Mouse (Mus musculus) right cerebral cortex, adult 18-20 months (tissue): ENCODE measurements around the gene Rdh16f1.
A peak's percentile ranks its signal among the peaks of the same experiment; 100 is the strongest.

Experiments
- DNase-seq: peaks from one replicate; pipeline ENCODE4 v3.0.0; 2022; ENCODE audit warnings: mixed read lengths

Gene Rdh16f1

DNA sequence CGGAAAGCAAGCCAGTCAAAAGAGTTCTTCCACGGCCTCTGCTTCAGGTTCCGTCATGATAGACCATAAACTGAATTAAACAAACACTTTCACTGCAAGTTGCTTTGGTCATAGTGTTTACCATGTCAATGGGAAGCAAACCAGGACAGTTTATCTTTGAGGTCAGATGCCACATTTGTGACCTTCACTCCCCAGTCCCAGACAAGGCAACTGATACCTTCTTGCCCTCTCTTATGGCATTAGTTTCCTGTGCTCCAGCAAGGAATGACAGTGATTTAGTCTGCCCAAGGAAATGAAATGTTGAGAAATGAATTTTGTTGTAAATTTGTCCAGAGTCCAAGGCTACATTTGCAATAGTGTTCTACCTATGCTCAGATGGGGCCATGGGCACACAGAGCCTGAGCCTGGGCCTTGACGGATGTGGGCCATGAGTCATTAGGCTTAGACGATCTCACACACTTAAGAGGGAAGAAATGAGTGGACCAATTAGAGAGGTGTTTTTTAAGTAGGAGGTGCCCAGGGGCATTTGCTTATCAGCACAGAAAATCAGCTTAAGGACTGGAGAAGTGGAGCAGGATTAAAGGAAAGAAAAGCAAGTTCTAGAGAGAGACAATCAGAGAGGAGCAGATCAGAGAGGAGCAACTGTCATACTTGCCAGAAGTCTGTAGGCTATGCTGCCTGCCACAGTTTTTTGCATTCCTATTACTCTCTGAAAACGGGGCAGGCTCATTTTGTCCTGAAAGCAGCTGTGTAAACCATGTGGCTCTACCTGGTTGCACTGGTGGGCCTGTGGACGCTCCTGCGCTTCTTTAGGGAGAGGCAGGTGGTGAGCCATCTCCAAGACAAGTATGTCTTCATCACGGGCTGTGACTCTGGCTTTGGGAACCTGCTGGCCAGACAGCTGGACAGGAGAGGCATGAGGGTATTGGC, at the start of gene Rdh16f1, which contains the start of gene Rdh1:
Gene Rdh16f1, plus strand, starts transcription at position 607 of the 930 bp plus-strand sequence.
Gene Rdh1, plus strand, starts transcription at position 541 of the 930 bp plus-strand sequence.
- DNase-seq, result no peak

DNA sequence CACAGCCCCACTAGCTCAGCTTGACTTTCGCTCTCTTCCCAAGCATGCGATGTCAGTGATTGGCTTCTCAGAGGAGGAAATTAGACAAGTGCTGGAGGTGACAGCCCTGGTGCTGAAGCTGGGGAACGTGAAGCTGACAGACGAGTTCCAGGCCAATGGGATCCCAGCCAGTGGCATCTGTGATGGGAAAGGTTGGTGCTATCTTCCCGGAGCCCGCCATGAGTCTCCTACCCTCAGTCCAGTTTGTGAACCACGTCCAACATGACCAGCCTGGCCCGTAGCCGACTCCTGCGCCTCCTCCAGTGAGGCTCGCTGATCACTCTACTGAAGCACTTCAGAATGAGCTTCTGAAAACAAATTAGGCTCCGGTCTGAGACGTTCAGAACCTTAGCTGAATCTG, 49.3 kb upstream of the Rdh16f1 start:
- no peak for DNase-seq

DNA sequence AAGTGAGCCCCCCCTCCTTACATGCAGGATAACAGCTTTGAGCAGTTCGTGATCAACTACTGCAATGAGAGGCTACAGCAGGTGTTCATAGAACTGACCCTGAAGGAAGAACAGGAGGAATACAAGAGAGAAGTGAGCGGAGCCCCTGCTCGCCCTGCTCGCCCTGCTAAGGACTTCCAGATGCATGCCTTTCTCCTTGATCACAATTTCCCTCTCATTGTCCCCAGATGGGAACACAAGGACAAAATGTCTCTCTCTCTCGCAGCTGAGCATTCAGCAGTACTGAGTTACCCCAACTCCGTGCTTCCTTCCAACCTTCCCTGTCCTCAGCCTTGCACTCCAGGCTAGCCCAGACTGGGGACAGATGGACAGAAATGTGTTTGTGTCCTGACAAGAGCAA, 46.9 kb upstream of the Rdh16f1 start:
- DNase-seq, result no peak

DNA sequence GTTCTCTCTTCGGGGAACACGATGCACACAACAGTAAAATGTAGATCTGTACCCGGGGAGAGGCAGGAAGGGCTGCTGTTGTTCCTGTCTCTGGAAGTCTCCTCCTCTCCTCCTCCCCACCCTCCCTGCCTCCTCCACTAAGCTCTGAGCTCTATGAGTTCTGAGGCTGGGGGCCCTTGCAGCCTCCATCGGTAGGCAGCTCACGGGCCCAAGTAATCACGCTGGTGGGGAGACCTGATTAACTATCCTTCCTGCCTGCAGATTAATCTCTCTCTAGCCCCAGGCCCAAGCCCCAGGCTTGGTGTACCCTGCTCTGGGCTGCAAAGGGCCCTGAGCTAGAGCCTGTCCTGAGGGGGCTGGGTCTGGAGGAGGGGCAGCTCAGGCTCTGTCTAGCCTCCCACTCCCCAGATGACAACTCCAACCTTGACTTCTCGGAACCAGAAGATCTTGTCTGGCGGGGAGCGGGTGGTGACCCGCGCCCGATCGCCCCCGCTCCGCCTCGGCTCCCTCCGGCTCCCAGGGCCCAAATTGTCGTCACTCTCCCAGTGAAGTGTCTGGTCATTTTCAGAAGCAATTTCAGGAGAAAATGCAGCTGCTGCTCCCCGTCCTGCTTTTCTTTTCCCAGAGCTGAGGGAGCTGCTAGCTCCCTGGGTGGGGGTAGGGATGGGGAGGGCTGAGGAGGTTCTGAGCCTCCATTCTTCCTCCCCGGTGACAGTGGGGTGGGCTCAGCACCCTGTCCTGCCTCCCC, 37.7 kb upstream of the Rdh16f1 start:
- DNase-seq, result peak; percentile 35

DNA sequence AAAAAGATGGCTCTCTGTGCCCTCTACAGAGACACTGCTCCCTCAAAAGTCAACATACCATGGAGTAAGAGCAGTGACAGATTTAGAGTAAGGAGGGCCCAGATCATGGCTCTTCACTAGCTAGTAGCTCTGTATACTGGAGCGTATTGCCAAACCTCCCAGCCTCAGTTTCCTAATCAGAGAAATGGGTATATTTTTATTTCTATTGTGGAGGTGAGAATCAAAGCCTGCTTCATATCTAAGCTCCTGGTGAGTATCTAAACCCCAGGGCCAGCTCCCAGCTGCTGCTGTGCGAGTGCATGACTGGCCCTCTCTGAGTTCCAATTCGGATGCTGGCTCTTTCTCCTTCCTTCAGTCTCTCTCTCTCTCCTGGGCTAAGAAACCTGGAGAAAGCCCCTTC, 35.4 kb upstream of the Rdh16f1 start, which contains the start of gene Tac2:
Gene Tac2, plus strand, starts transcription at position 301 of the 400 bp plus-strand sequence.
- no peak for DNase-seq

DNA sequence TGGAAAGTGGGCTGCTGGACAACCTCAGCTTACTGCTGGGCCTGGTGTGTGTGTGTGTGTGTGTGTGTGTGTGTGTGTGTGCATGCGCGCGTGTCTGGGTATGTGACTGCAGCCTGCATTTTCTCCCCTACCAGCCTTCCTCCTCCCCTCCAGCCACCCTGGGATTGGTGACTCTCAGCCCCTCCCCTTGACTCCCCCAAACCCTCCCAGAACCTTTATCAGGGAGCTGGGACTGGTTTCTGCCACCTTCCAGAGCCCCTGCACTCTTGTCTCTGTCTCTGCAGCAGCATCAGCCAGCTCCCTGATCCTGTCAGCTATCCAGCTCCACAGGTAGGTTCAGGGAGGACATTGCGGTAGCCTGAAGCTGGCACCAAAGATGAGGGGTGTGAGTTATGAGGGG, 34.5 kb upstream of the Rdh16f1 start:
- DNase-seq, result no peak

DNA sequence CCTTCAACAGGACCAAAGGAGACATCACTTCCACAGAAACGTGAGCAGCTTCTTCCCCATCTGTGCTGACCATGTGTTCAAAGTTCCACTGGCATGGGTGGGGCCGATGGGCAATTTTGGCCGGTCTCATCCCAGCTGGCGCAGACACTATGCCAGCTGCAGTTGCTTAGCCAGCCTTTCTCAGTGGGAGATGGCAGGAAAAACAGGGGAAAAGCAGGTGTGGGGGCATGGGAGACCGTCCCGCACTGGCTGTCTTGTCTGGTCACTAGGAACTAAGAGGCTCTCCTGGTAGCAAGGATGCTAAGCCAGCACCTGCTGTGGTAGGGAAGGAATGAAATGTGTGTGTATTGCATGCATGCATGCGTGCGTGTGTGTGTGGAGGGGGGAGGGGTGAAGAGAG, 31.1 kb upstream of the Rdh16f1 start:
- no peak for DNase-seq

DNA sequence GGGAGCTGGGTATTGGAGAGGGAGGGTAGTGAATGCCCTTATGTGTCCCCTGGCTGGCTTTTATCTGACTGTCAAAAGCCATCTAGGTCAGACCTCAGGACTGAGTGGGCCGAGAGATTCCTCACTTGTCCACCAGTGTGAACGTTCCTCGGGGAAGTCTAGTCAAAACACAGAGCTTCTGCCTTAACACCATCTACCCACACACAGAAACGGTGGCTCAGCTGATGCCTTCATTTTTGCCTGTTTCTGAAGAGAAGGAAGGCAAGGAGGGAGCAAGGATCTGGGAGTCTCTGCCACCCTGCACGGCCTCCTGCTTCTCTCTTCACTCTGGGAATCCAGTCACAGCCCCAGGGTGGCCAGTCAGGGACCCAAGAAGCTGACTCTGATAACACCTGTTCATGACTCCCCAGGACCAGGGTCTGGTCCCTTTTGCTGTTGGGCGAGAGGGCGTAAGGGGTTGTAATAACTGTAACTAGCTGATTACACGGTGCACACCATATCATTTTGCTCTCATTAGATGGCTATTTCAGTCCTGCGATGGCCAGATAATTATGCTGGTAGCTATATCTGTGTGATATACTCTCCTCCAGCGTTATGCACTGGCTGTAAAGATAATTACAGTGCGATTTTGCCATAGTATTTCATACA, 29.2 kb upstream of the Rdh16f1 start:
- DNase-seq, result peak; percentile 38

DNA sequence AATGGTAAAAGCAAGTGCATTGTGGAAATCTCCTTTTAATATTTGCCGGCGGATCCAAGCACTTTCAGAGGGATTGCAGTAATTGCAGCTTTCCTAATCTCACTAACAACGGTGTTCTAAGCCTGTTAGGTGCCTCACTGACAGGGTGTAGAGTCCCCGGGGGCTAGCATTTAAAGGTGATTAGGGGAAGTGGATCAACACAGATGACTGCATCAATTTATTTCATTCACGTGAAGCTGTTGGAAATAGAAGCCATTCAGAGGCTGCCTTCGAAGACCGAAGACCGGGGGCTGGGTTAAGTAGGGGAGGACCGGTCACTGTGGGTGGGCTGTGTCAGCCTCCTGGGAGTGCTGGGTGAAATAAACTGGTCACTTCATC, 28.7 kb upstream of the Rdh16f1 start:
- DNase-seq, result no peak

DNA sequence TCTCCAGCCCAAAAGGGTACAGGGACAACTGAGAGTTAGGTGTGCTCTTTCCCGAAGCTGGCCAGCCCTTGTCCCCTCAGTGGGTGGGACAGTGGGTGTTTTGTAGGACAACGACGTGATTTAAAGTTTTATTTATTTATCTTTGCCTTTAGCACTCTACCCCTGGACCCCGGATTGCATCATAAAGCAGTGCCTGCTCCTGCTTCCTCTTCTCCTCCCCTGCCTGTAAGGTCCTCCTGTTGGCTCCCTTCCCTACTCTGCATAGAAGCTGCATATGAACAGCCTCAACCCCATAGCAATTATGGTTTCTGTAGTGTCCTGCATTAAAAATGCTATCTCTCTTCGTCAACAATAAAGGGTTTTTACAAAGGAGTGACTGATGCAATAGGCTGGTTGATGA, 28.2 kb upstream of the Rdh16f1 start:
- DNase-seq, result no peak

DNA sequence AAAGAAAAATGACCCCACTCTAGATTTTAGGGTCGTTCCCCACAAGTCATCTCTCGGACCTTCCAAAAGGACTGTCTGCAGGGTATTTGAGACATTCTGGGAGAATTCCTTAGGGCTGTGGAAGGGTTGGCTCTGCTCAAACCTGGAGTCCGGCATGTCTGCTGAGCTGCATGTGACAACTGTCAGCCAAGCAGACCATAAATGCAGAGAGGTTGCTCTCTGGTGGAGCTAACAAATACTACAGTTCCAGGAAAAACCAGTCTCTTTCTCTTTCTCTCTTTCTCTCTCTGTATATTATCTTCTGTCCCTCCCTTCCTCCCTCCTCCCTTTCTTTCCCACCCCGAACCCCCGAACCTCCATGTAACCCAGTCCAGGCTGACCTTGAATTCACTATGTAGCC, 25.2 kb upstream of the Rdh16f1 start:
- no peak for DNase-seq

DNA sequence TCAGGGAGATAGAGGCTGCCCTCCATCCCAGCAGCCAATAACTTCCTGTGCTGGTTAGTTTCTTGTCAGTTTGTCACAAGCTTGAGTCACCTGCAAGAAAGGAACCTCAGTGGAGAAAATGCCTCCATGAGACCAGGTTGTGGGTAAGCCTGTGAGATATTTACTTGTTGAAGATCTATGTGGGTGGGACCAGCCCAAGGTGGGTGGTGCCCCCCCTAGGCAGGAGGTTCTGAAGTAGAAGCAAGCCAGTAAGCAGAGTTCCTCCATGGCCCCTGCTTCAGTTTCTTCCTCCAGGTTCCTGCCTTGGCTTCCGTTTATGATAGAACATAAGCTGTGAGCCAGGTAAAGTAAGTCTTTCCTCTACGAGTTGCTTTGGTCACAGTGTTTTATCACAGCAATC, 23.3 kb upstream of the Rdh16f1 start:
- no peak for DNase-seq

DNA sequence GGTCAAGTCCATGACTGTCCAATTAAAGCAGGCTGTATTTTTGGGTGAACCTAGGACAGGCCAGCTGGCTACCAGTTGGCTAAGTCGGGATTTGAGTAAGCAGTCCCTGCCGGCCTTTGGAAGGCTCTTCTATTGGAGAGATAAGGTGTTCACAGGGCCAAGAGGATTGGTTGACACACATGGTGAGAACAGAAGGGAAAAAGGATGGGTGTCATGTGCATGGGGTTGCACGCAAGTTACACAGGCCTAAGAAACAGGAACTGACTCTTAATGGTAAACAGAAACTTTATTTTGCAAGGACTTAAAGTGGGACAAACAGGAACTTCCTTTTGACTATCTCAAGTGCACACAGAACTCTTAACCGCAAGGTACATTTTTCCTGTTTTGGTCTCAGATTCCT, 22.7 kb upstream of the Rdh16f1 start:
- DNase-seq, result no peak

DNA sequence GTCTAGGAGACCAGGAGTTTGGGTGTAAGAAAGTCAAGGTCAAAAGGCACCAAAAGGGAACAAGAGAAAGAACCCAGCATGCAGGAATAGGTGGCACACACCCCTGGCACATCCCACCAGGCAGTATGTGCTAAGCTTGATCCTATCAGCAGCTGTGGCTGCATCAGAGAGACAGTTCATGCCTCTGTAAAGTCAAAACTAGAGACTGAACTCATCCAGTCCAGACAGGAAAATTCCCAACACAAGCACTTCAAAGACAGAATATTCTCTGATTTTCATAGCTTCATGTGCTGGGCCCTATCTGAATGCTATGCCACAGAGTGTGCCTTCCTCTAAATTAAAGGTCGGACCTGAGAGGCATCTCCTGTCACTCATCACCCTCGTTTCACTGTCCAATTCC, 22.0 kb upstream of the Rdh16f1 start:
- no peak for DNase-seq

DNA sequence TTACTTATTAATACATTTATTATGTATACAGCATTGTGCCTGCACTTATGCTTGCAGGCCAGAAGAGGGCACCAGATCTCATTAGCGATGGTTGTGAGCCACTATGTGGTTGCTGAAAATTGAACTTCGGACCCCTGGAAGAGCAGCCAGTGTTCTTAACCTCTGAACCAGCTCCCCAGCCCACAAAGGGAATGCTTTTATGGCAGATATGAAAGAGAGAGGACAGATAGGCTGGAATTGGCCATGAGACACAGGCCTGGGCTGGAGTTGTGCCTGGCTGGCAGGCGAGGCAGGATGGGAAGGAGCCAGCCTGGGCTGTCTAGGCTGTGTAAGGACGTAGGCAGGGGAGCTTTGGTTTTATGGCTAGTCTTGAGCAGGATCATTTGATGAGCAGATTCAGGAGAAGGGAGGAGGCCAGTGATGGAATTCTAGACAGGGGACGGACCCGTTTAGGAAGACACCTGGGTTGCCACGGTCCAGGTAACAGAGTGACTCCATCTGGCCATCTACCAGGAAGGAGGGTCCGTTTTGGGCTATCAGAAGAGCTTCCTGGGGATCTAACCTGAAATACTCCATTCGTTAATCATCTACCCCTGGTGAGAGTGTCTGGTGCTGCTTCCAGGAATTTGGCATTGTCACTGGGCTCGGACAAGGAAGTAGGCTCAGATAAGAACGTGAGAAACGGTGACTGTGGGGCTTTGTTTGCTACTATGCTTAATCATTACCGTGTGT, 21.3 kb upstream of the Rdh16f1 start:
- no peak for DNase-seq

DNA sequence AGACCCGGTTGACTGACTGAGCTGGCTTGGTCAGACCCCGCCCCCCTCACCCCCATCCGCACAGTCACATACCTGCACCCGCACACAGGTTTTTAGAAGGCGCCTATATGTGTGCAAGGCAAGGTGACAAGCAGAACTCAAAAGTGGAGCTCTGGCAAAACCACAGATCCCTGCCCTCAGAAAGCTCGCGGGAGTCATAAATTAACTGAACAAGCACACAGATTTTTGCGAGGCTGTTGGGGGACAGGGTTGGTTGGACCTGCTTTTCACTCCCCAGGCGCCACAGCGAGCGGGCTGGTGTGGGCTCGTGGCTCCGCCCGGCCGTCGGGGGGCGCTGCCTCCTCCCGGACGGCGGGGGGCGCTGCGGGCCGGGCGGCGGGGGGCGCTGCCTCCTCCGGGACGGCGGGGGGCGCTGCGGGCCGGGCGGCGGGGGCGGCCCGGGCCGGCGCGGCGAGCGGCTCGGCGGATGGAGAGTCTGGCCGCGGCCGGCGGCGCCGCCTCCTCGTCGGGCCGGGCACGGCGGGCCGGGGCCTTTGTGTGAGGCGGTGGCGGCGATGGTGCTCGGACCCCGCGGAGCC, 20.4 kb upstream of the Rdh16f1 start, which contains the start of gene Zbtb39:
Gene Zbtb39, plus strand, starts transcription at position 456 of the 578 bp plus-strand sequence.
- DNase-seq, result peak; percentile 72

DNA sequence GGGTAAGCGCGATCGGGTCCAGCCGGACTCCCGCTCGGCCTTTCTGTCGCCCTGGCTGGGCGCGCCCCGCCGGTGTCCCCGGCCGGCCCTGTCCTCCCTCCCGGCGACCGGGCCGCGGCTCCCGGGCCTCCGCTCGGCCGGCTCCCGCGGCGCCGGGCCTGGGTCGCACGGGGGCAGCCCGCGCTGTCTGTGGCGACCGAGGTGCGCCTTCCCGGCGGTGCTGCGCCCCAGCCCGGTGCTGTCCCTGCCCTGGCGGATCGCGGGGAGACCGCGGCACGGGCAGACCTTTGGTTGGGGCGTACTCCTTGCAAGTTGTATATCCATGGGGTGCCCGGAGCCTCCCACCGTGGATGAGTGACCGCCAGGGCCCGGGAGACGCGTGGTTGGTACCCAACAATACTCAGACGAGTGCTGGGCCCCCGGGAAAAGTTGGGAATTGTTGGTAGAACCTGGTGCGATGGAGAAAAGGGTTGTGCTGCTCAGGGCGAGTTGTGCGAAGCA, 19.9 kb upstream of the Rdh16f1 start:
- DNase-seq, result peak; percentile 29

DNA sequence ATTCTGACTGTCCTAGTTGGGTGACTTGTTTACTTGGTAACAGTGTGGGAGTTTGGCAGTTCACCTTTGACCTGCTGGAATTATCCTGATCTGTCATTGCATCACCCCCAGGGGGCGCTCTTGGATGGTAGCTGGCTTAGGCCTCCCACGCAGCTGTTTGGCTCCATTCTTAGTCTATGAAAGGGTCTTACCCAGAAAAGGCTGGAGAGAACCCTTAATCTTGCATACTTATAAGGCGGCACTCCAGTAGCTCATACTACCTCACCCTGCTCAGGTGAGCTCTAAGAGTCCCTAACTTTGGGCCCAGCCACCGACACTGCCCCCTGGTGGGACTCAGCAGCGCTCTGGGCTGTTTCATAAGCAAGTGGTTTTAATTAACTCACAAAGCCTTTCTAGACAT, 14.9 kb upstream of the Rdh16f1 start:
- DNase-seq, result no peak

DNA sequence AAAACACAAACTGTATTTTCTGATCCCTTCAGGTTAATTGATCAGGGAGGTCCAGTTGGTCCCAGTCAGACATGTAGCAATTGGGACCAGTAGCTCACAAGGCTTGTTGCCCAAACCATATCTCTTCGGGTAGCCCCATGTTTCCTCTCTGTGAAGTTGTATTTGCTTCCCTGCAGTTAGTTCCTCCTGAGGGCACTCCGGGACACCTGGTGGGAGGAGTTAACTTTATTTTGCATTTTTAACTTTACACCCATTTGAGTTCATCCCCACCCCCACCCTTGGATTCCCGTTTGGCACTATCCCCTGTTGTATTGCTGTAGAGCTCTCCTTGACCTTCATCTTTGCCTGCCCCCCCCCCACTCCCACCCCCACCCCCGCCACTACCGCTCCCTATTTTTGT, 13.7 kb upstream of the Rdh16f1 start:
- no peak for DNase-seq

DNA sequence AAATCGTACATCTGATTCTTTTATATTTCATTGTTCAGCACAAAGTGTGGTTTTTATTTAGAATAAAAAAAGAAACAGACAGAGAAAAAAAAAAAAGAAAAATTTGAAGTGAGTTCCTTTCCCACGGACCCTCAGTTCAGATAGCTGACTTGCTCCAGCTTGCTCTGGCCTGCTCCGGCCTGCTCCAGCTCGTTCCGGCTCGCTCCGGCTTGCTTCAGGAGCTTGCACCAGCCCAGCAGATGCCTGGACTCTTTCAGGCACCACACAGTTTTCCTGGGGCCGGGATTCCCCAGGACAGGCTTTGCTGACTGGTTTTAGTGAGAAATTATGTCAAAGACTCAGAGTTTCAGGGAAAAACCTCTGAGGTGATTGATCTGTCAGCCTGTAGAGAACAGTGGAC, 12.3 kb upstream of the Rdh16f1 start:
- no peak for DNase-seq

DNA sequence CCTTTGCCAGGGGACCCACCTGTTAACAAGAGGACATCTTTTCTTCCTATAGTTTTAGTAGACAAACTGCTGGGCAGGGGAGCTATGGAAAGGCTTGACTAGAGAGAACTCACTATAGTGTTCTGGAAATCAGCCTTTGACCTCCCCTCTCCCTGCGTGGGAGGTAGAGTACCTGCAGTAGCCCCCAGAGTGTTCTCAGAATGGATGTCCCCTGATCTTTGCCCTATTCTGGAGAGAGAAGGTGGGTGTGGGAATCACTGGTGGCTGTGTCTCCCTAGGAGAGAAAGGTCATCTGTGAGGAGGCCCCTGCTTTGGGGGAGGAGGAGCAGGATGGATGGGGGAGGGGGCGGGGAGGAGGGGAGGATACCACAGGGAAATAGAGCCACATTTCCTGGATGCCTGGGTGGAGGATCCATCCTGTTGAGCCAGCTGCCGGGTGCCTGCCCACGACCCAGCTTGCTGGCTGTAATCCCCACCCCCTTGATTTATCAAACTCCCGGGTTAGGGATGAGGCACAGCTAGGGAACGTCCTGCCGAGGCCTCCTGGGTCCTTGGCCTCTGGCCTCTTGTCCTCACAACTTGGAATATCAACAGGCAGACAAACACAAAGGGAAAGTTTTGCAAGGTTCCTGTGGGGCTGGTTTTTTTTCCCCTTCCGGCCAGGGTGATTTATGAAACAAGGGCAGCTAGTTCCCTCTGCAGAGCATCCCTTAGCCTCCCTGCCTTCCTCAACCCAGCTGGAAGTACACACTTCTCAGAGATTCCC, 10.6 kb upstream of the Rdh16f1 start:
- DNase-seq, result no peak
